Mouse (Mus musculus) B cell, adult (primary cell): ENCODE results near the gene Frem1. TPM values are rescaled to one million over a fixed set of nuclear protein-coding genes. Genes with fewer than 3 reads are reported as not detected.

Experiments
- total RNA-seq: library from RNA; stranded (reverse); gene quantifications from 4 replicates; pipeline ENCODE4 v1.2.4, GENCODE M21; 2023; ENCODE audit not compliant: inconsistent age

The Frem1 gene
- not detected in 4 replicates for total RNA-seq

GRCm38 (mm10) chr4:83051634-83052577 is at the start of gene Frem1:
Frem1 (minus strand) TSS chr4:83052339.

GRCm38 (mm10) chr4:82884636-82885534 is 167.3 kb downstream of the Frem1 start, which contains the start of gene Cer1:
Cer1 (minus strand) TSS chr4:82885148.

GRCm38 (mm10) chr4:82859131-82860125 is 192.7 kb downstream of the Frem1 start, which contains the start of gene Zdhhc21:
Zdhhc21 (minus strand) TSS chr4:82859958.

Other genes with a start within 250 kb of the Frem1 start
- gene Zdhhc21, start 192.4 kb downstream of the Frem1 start, total RNA-seq = 17.0 to 20.4 TPM (median 19.7 TPM) in 4 replicates
- not detected in 4 replicates for gene Cer1, start 167.2 kb downstream of the Frem1 start, total RNA-seq